Mouse (Mus musculus): Measurements from ENCODE around the gene Flt3l. TPM values are rescaled to one million over a fixed set of nuclear protein-coding genes. Genes with fewer than 3 reads are reported as not detected.

The Flt3l gene
- polyA plus RNA-seq, 1 experiment from 2014 or later = 9.7 TPM

DNA sequence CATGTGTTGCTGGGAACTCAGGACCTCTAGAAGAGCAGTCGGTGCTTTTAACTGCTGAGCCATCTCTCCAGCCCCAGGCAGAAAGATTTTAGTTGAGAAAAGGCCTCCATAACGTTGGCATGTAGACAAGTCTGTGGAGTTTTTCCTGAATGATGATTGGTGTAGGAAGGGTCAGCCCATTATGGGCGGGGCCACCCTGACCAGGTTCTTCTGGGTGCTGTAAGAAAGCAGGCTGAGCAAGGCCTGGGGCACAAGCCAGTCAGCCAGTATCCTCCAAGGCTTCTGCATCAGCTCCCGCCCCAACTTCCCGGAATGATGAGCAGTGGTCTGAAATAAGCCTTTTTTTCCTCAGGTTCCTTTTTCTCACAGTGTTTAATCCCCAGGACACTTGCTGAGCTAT is 55.2 kb downstream of the Flt3l start:
- no peak for ATAC-seq (replicated peaks; ENCODE audit: low FRiP score)
- Histone ChIP-seq H3K4me2 (no peak overlapping the region), H3K27ac (ENCODE audit: low read depth, low read length) (peak overlapping the region; percentile 10; the same call in 1 of the 2 replicates), H3K4me3 (ENCODE audit: low read depth, low read length) (no peak overlapping the region), H3K27me3 (replicated peaks; ENCODE audit: control insufficient read depth, insufficient read depth, low read length) (no peaks in the 10 kb centered on the region), H3K9me3 (ENCODE audit: control insufficient read depth, low read length) (no peaks in the 10 kb centered on the region), H3K36me3 (ENCODE audit: control insufficient read depth, insufficient read depth, low read length) (peaks cover 15% of the 10 kb centered on the region), H3K9ac (ENCODE audit: low read depth, low read length) (no peak overlapping the region), H3K4me1 (replicated peaks; ENCODE audit: control insufficient read depth, insufficient read depth, low read length) (peaks cover 10% of the 10 kb centered on the region)
- DNase-seq (ENCODE audit: low spot score) = no peak
- 62% methylated on average over 5 of the region's 5 CpGs for WGBS

GRCm38 (mm10) chr7:45079856-45080255 is 56.4 kb downstream of the Flt3l start:
- no peak overlapping the region for H3K9ac ChIP-seq (ENCODE audit: low read depth, low read length)
- no peak overlapping the region for H3K4me3 ChIP-seq (ENCODE audit: low read depth, low read length)
- ATAC-seq (replicated peaks; ENCODE audit: low FRiP score) (no peak), DNase-seq (ENCODE audit: low spot score) (peak; percentile 89)
- no peaks in the 10 kb centered on the region for H3K27me3 ChIP-seq (replicated peaks; ENCODE audit: control insufficient read depth, insufficient read depth, low read length)
- H3K9me3 ChIP-seq (ENCODE audit: control insufficient read depth, low read length) = no peaks in the 10 kb centered on the region
- H3K27ac ChIP-seq (ENCODE audit: low read depth, low read length) = no peak overlapping the region
- peaks cover 16% of the 10 kb centered on the region; the same call in 1 of the 2 replicates for H3K36me3 ChIP-seq (ENCODE audit: control insufficient read depth, insufficient read depth, low read length)
- H3K4me2 ChIP-seq = no peak overlapping the region
- WGBS = under 1% methylated on average over 10 of the region's 10 CpGs
- H3K4me1 ChIP-seq (replicated peaks; ENCODE audit: control insufficient read depth, insufficient read depth, low read length) = peaks cover 15% of the 10 kb centered on the region

MicroRNA genes within 50 kb of the gene (microRNA counts, 519-probe panel; counts per million panel counts)
- not detected for microRNA mmu-miR-150

Small RNA genes lying within 50 kb of the gene (microRNA-seq; reads per million reads assigned to microRNA genes)
- gene Mir150 (ENCODE audit: borderline number of aligned reads) = 48.2 reads per million, percentile 41 among the genes with 10 or more reads in this experiment
- 81.3 reads per million, percentile 47 among the genes with 10 or more reads in this experiment for gene Mir5121 (ENCODE audit: borderline number of aligned reads)
- gene Mir7055 (ENCODE audit: borderline number of aligned reads) = not detected

Other genes starting within 250 kb of the Flt3l start
- gene Med25, start 243.7 kb downstream of the Flt3l start, polyA plus RNA-seq (2014; fragmentation: Nextera tagmentation; extraction: Ambion mirVana) = 66.8 and 72.5 TPM in 2 replicates
- gene Fuz, start 240.4 kb downstream of the Flt3l start, polyA plus RNA-seq (2014; fragmentation: Nextera tagmentation; extraction: Ambion mirVana) = 15.5 and 17.6 TPM in 2 replicates
- gene Ap2a1, start 206.9 kb downstream of the Flt3l start, polyA plus RNA-seq (2014; fragmentation: Nextera tagmentation; extraction: Ambion mirVana) = 100 and 111 TPM in 2 replicates
- gene Tsks, start 193.2 kb downstream of the Flt3l start, polyA plus RNA-seq (2014; fragmentation: Nextera tagmentation; extraction: Ambion mirVana) = 0.10 TPM in 1 of 2 replicates, not detected in the other
- 8.2 and 8.5 TPM in 2 replicates for gene Cpt1c, start 161.6 kb downstream of the Flt3l start, polyA plus RNA-seq (2014; fragmentation: Nextera tagmentation; extraction: Ambion mirVana)
- gene Prmt1, start 149.9 kb downstream of the Flt3l start, polyA plus RNA-seq (2014; fragmentation: Nextera tagmentation; extraction: Ambion mirVana) = 175 and 186 TPM in 2 replicates
- 76.2 and 88.4 TPM in 2 replicates for gene Irf3, start 138.8 kb downstream of the Flt3l start, polyA plus RNA-seq (2014; fragmentation: Nextera tagmentation; extraction: Ambion mirVana)
- gene Bcl2l12, start 137.7 kb downstream of the Flt3l start, polyA plus RNA-seq (2014; fragmentation: Nextera tagmentation; extraction: Ambion mirVana) = 39.6 and 41.1 TPM in 2 replicates
- gene Scaf1, start 120.1 kb downstream of the Flt3l start, polyA plus RNA-seq (2014; fragmentation: Nextera tagmentation; extraction: Ambion mirVana) = 37.5 and 40.1 TPM in 2 replicates
- gene Rras, start 118.5 kb downstream of the Flt3l start, polyA plus RNA-seq (2014; fragmentation: Nextera tagmentation; extraction: Ambion mirVana) = 19.3 and 21.6 TPM in 2 replicates
- 7.3 and 8.7 TPM in 2 replicates for gene Prr12, start 83.6 kb downstream of the Flt3l start, polyA plus RNA-seq (2014; fragmentation: Nextera tagmentation; extraction: Ambion mirVana)
- gene Nosip, start 74.0 kb downstream of the Flt3l start, polyA plus RNA-seq (2014; fragmentation: Nextera tagmentation; extraction: Ambion mirVana) = 60.9 and 63.0 TPM in 2 replicates
- gene Prrg2, start 73.8 kb downstream of the Flt3l start, polyA plus RNA-seq (2014; fragmentation: Nextera tagmentation; extraction: Ambion mirVana) = 12.0 and 12.4 TPM in 2 replicates
- 146 and 163 TPM in 2 replicates for gene Rcn3, start 44.2 kb downstream of the Flt3l start, polyA plus RNA-seq (2014; fragmentation: Nextera tagmentation; extraction: Ambion mirVana)
- gene Fcgrt, start 32.6 kb downstream of the Flt3l start, polyA plus RNA-seq (2014; fragmentation: Nextera tagmentation; extraction: Ambion mirVana) = 33.2 and 33.8 TPM in 2 replicates
- 2,085 and 2,209 TPM in 2 replicates for gene Rps11, start 12.0 kb downstream of the Flt3l start, polyA plus RNA-seq (2014; fragmentation: Nextera tagmentation; extraction: Ambion mirVana)
- 1,710 and 1,879 TPM in 2 replicates for gene Rpl13a, start 7.7 kb downstream of the Flt3l start, polyA plus RNA-seq (2014; fragmentation: Nextera tagmentation; extraction: Ambion mirVana)
- gene Gm45713, start 201 bp downstream of the Flt3l start, polyA plus RNA-seq (2014; fragmentation: Nextera tagmentation; extraction: Ambion mirVana) = 0.41 and 1.1 TPM in 2 replicates
- gene Pih1d1, start 17.9 kb upstream of the Flt3l start, polyA plus RNA-seq (2014; fragmentation: Nextera tagmentation; extraction: Ambion mirVana) = 86.2 and 87.7 TPM in 2 replicates
- 56.0 and 60.6 TPM in 2 replicates for gene Aldh16a1, start 18.2 kb upstream of the Flt3l start, polyA plus RNA-seq (2014; fragmentation: Nextera tagmentation; extraction: Ambion mirVana)
- 0.57 and 0.74 TPM in 2 replicates for gene Slc17a7, start 27.5 kb upstream of the Flt3l start, polyA plus RNA-seq (2014; fragmentation: Nextera tagmentation; extraction: Ambion mirVana)
- not detected in 2 replicates for gene Gfy, start 43.1 kb upstream of the Flt3l start, polyA plus RNA-seq (2014; fragmentation: Nextera tagmentation; extraction: Ambion mirVana)
- not detected in 2 replicates for gene Pth2, start 44.6 kb upstream of the Flt3l start, polyA plus RNA-seq (2014; fragmentation: Nextera tagmentation; extraction: Ambion mirVana)
- 0.17 and 0.53 TPM in 2 replicates for gene Ccdc155, start 68.5 kb upstream of the Flt3l start, polyA plus RNA-seq (2014; fragmentation: Nextera tagmentation; extraction: Ambion mirVana)
- gene Dkkl1, start 75.7 kb upstream of the Flt3l start, polyA plus RNA-seq (2014; fragmentation: Nextera tagmentation; extraction: Ambion mirVana) = 2.8 TPM in 2 replicates
- 69.3 and 75.9 TPM in 2 replicates for gene Tead2, start 79.3 kb upstream of the Flt3l start, polyA plus RNA-seq (2014; fragmentation: Nextera tagmentation; extraction: Ambion mirVana)
- gene Cd37, start 102.7 kb upstream of the Flt3l start, polyA plus RNA-seq (2014; fragmentation: Nextera tagmentation; extraction: Ambion mirVana) = 14.4 and 19.5 TPM in 2 replicates
- 0.19 TPM in 1 of 2 replicates, not detected in the other for gene Slc6a16, start 104.7 kb upstream of the Flt3l start, polyA plus RNA-seq (2014; fragmentation: Nextera tagmentation; extraction: Ambion mirVana)
- not detected in 2 replicates for gene Slc6a21, start 141.1 kb upstream of the Flt3l start, polyA plus RNA-seq (2014; fragmentation: Nextera tagmentation; extraction: Ambion mirVana)
- gene Trpm4, start 197.3 kb upstream of the Flt3l start, polyA plus RNA-seq (2014; fragmentation: Nextera tagmentation; extraction: Ambion mirVana) = 2.3 and 3.9 TPM in 2 replicates
- gene Hrc, start 198.9 kb upstream of the Flt3l start, polyA plus RNA-seq (2014; fragmentation: Nextera tagmentation; extraction: Ambion mirVana) = 0.12 and 0.30 TPM in 2 replicates
- gene Ppfia3, start 230.6 kb upstream of the Flt3l start, polyA plus RNA-seq (2014; fragmentation: Nextera tagmentation; extraction: Ambion mirVana) = 2.0 and 2.1 TPM in 2 replicates
- gene Lin7b, start 234.2 kb upstream of the Flt3l start, polyA plus RNA-seq (2014; fragmentation: Nextera tagmentation; extraction: Ambion mirVana) = 0.35 TPM in 1 of 2 replicates, not detected in the other